In genomic region chr9:114768066-114768465, GRCm38 (mm10) we compare ENCODE assay signal across 14 mouse cellular contexts. TPM values are rescaled to one million over a fixed set of nuclear protein-coding genes. Genes with fewer than 3 reads are reported as not detected.
DNase-seq lines count a peak whose midpoint lies in the region; ATAC-seq and TF ChIP-seq lines count a peak whose summit lies in the region.
"Had no signal": no experiment of that assay in that cellular context is flagged by ENCODE, and none has a peak within 500 bp of the region (broad histone marks: within the 10 kb centered on the region; RNA-seq: fewer than 3 reads in every experiment).

No protein-coding gene starts in this region.

- peaks cover 7% of the 10 kb centered on the region for H3K4me1 ChIP-seq in kidney, postnatal 0 days (replicated peaks; ENCODE audit: insufficient read depth, low read length)

- H3K4me2 ChIP-seq in kidney, postnatal 0 days (ENCODE audit: low read length): no peak overlapping the region
- H3K4me2 ChIP-seq: forebrain, embryonic 15.5 days; neural tube, embryonic 13.5 days had no signal

- 0 out of 2 replicates have a peak, but pooled peaks cover 6% of the 10 kb centered on the region for H3K36me3 ChIP-seq in kidney, postnatal 0 days (ENCODE audit: insufficient read depth, low read length)
- H3K36me3 ChIP-seq: forebrain, embryonic 15.5 days; neural tube, embryonic 13.5 days had no signal

- no peaks in the 10 kb centered on the region for H3K27me3 ChIP-seq in kidney, postnatal 0 days (ENCODE audit: insufficient read depth, low read length)
- H3K27me3 ChIP-seq: forebrain, embryonic 15.5 days; neural tube, embryonic 13.5 days had no signal

- ATAC-seq in kidney, postnatal 0 days (replicated peaks; ENCODE audit: low FRiP score, low read depth): no peak
- ATAC-seq: activated CD4-positive, CD25-positive, alpha-beta regulatory T cell, adult 4 months had no signal

- no peak for TF ChIP-seq CTCF in kidney, postnatal 0 days (IDR thresholded peaks at IDR 0.05; ENCODE audit: low read depth)

- WGBS in kidney, postnatal 0 days: 32% methylated on average over 10 of the region's 10 CpGs

- H3K4me3 ChIP-seq in kidney, postnatal 0 days (replicated peaks; ENCODE audit: low read depth, low read length): no peak overlapping the region
- H3K4me3 ChIP-seq: forebrain, embryonic 15.5 days; neural tube, embryonic 13.5 days had no signal

- no peak overlapping the region for H3K9ac ChIP-seq in kidney, postnatal 0 days (ENCODE audit: low read depth, low read length)
- H3K9ac ChIP-seq: forebrain, embryonic 15.5 days; neural tube, embryonic 13.5 days had no signal

- peak overlapping the region; percentile 78 for H3K27ac ChIP-seq in kidney, postnatal 0 days
- H3K27ac ChIP-seq: forebrain, embryonic 15.5 days; stomach, postnatal 0 days had no signal

- DNase-seq in embryo, embryonic 9.5 days (ENCODE audit: extremely low spot score): peak; percentile 20
- DNase-seq in embryo, embryonic 10.5 days (ENCODE audit: low spot score): no peak
- DNase-seq in kidney, postnatal 0 days (ENCODE audit: low spot score): no peak
- DNase-seq in kidney, adult 8-10 months: no peak
- peak; percentile 28 for DNase-seq in forelimb bud, embryonic 11.5 days (ENCODE audit: low read depth, low spot score)
- peak; percentile 44 for DNase-seq in lung, postnatal 10 days
- DNase-seq in cerebellum, adult 11 months: no peak
- no peak for DNase-seq in thymus, postnatal 4 days
- DNase-seq: midbrain, embryonic 14.5 days; right cerebral cortex, postnatal 25 days had no signal

- H3K9me3 ChIP-seq in kidney, postnatal 0 days (replicated peaks; ENCODE audit: low read length): no peaks in the 10 kb centered on the region
- H3K9me3 ChIP-seq: forebrain, embryonic 15.5 days; neural tube, embryonic 13.5 days had no signal

RNA-seq across cellular contexts. Expression of gene Cmtm7, which starts 13.6 kb away (rescaled TPM):
- 95.4 and 102 TPM in 2 replicates for polyA plus RNA-seq in kidney, postnatal 0 days (2015; fragmentation: Nextera tagmentation; extraction: Ambion mirVana)

RNA-seq across cellular contexts. Expression of gene Cmtm6, which starts 37.1 kb away (rescaled TPM):
- 64.5 and 70.3 TPM in 2 replicates for polyA plus RNA-seq in kidney, postnatal 0 days (2015; fragmentation: Nextera tagmentation; extraction: Ambion mirVana)

Comparison
In these comparisons a context has a peak if more than half of its experiments do, and no peak if none do; other contexts are left out.
1. DNase-seq: peak in embryo, embryonic 9.5 days (single experiment), forelimb bud, embryonic 11.5 days (single experiment) and lung, postnatal 10 days (single experiment); none in embryo, embryonic 10.5 days (single experiment), kidney, postnatal 0 days (single experiment), kidney, adult 8-10 months (0 of 2), cerebellum, adult 11 months (single experiment) and thymus, postnatal 4 days (single experiment).